Mouse (Mus musculus): ENCODE results near the gene Arhgap42. TPM values are rescaled to one million over a fixed set of nuclear protein-coding genes. Genes with fewer than 3 reads are reported as not detected.

Arhgap42 gene
- total RNA-seq, 2 experiments from 2014 or later = 0.07 to 0.09 TPM

- no peak for ATAC-seq (ENCODE audit: poor library complexity, severe bottlenecking)
Measured at GRCm38 (mm10) chr9:9049202-9049601, 189.7 kb downstream of the Arhgap42 start.

- no peak for ATAC-seq (ENCODE audit: poor library complexity, severe bottlenecking)
Measured at GRCm38 (mm10) chr9:9041009-9041408, 197.9 kb downstream of the Arhgap42 start.

- ATAC-seq (ENCODE audit: poor library complexity, severe bottlenecking) = no peak
Measured at GRCm38 (mm10) chr9:9037017-9037671, 201.8 kb downstream of the Arhgap42 start.

- no peak for ATAC-seq (ENCODE audit: poor library complexity, severe bottlenecking)
Measured at GRCm38 (mm10) chr9:9027904-9028303, 211.0 kb downstream of the Arhgap42 start.

GRCm38 (mm10) chr9:9027445-9027844 lies 211.5 kb downstream of the Arhgap42 start:
- no peak for ATAC-seq (ENCODE audit: poor library complexity, severe bottlenecking)

- ATAC-seq (ENCODE audit: poor library complexity, severe bottlenecking) = no peak
Measured at GRCm38 (mm10) chr9:9015108-9015507, 223.8 kb downstream of the Arhgap42 start.

- ATAC-seq (ENCODE audit: poor library complexity, severe bottlenecking) = no peak
Measured at GRCm38 (mm10) chr9:9001170-9001569, 237.7 kb downstream of the Arhgap42 start.

GRCm38 (mm10) chr9:8996494-8996893 lies 242.4 kb downstream of the Arhgap42 start:
- no peak for ATAC-seq (ENCODE audit: poor library complexity, severe bottlenecking)

GRCm38 (mm10) chr9:8982315-8982714 lies 256.6 kb downstream of the Arhgap42 start:
- no peak for ATAC-seq (ENCODE audit: poor library complexity, severe bottlenecking)

- ATAC-seq (ENCODE audit: poor library complexity, severe bottlenecking) = no peak
Measured at GRCm38 (mm10) chr9:8977775-8978174, 261.1 kb downstream of the Arhgap42 start.

- no peak for ATAC-seq (ENCODE audit: poor library complexity, severe bottlenecking)
Measured at GRCm38 (mm10) chr9:8971491-8971890, 267.4 kb downstream of the Arhgap42 start, which contains the start of gene Gm16485. Gene Gm16485 (plus strand): TSS chr9:8971791.

- no peak for ATAC-seq (ENCODE audit: poor library complexity, severe bottlenecking)
Measured at GRCm38 (mm10) chr9:8970240-8970639, 268.7 kb downstream of the Arhgap42 start.

GRCm38 (mm10) chr9:8964512-8965133 lies 274.3 kb downstream of the Arhgap42 start:
- no peak for ATAC-seq (ENCODE audit: poor library complexity, severe bottlenecking)

- no peak for ATAC-seq (ENCODE audit: poor library complexity, severe bottlenecking)
Measured at GRCm38 (mm10) chr9:8953306-8953705, 285.6 kb downstream of the Arhgap42 start.
